Mouse (Mus musculus): ENCODE data around the gene Ipo8. TPM values are rescaled to one million over a fixed set of nuclear protein-coding genes. Genes with fewer than 3 reads are reported as not detected.
A peak's percentile ranks its signal among the peaks of the same experiment; 100 is the strongest.

Ipo8 gene
- polyA plus RNA-seq, 1 experiment from 2014 or later = 28.9 TPM

GRCm38 (mm10) chr6:148761475-148761874 lies 69.8 kb downstream of the Ipo8 start:
- Histone ChIP-seq H3K4me2 (no peak overlapping the region), H3K9ac (no peak overlapping the region), H3K27ac (ENCODE audit: low read depth) (no peak overlapping the region), H3K4me1 (ENCODE audit: insufficient read depth) (no peaks in the 10 kb centered on the region), H3K36me3 (ENCODE audit: insufficient read depth) (no peaks in the 10 kb centered on the region), H3K27me3 (ENCODE audit: insufficient read depth, low read length) (no peaks in the 10 kb centered on the region), H3K9me3 (ENCODE audit: low read depth, low read length) (no peaks in the 10 kb centered on the region), H3K4me3 (ENCODE audit: low read depth, low read length) (no peak overlapping the region)
- no peak for TF ChIP-seq CTCF (IDR thresholded peaks at IDR 0.05; ENCODE audit: low read depth)
- no peak for ATAC-seq (ENCODE audit: insufficient read depth)
- 63% methylated on average over 4 of the region's 4 CpGs for WGBS
- no peak for DNase-seq

GRCm38 (mm10) chr6:148756535-148756934 lies 74.7 kb downstream of the Ipo8 start:
- 87% methylated on average over 1 of the region's 1 CpGs for WGBS
- DNase-seq = no peak

GRCm38 (mm10) chr6:148751400-148751799 lies 79.9 kb downstream of the Ipo8 start:
- DNase-seq (peak; percentile 61), ATAC-seq (ENCODE audit: insufficient read depth) (no peak)
- Histone ChIP-seq H3K36me3 (ENCODE audit: insufficient read depth) (no peaks in the 10 kb centered on the region), H3K9ac (no peak overlapping the region), H3K4me2 (no peak overlapping the region), H3K27me3 (ENCODE audit: insufficient read depth, low read length) (no peaks in the 10 kb centered on the region), H3K4me3 (ENCODE audit: low read depth, low read length) (no peak overlapping the region), H3K9me3 (ENCODE audit: low read depth, low read length) (no peaks in the 10 kb centered on the region), H3K4me1 (ENCODE audit: insufficient read depth) (no peaks in the 10 kb centered on the region), H3K27ac (ENCODE audit: low read depth) (no peak overlapping the region)
- peak; percentile 40 for TF ChIP-seq CTCF (IDR thresholded peaks at IDR 0.05; ENCODE audit: low read depth)
- 71% methylated on average over 2 of the region's 2 CpGs for WGBS

More at GRCm38 (mm10) chr6:148756535-148756934, 74.7 kb downstream of the Ipo8 start:
- H3K9ac ChIP-seq = no peak overlapping the region
- no peak overlapping the region for H3K4me3 ChIP-seq (ENCODE audit: low read depth, low read length)
- no peaks in the 10 kb centered on the region for H3K36me3 ChIP-seq (ENCODE audit: insufficient read depth)
- no peaks in the 10 kb centered on the region for H3K27me3 ChIP-seq (ENCODE audit: insufficient read depth, low read length)
- H3K4me2 ChIP-seq = no peak overlapping the region
- no peaks in the 10 kb centered on the region for H3K4me1 ChIP-seq (ENCODE audit: insufficient read depth)
- H3K27ac ChIP-seq (ENCODE audit: low read depth) = no peak overlapping the region
- no peak for TF ChIP-seq CTCF (IDR thresholded peaks at IDR 0.05; ENCODE audit: low read depth)
- no peak for ATAC-seq (ENCODE audit: insufficient read depth)
- H3K9me3 ChIP-seq (ENCODE audit: low read depth, low read length) = no peaks in the 10 kb centered on the region

- WGBS = 82% methylated on average over 3 of the region's 3 CpGs
- Histone ChIP-seq H3K9me3 (ENCODE audit: low read depth, low read length) (no peaks in the 10 kb centered on the region), H3K4me1 (ENCODE audit: insufficient read depth) (no peaks in the 10 kb centered on the region), H3K27me3 (ENCODE audit: insufficient read depth, low read length) (no peaks in the 10 kb centered on the region), H3K4me3 (ENCODE audit: low read depth, low read length) (no peak overlapping the region), H3K4me2 (no peak overlapping the region), H3K9ac (no peak overlapping the region), H3K27ac (ENCODE audit: low read depth) (no peak overlapping the region), H3K36me3 (ENCODE audit: insufficient read depth) (no peaks in the 10 kb centered on the region)
- no peak for TF ChIP-seq CTCF (IDR thresholded peaks at IDR 0.05; ENCODE audit: low read depth)
- DNase-seq (no peak), ATAC-seq (ENCODE audit: insufficient read depth) (no peak)
Measured at GRCm38 (mm10) chr6:148750183-148750582, 81.1 kb downstream of the Ipo8 start.

- Histone ChIP-seq H3K9me3 (ENCODE audit: low read depth, low read length) (no peaks in the 10 kb centered on the region), H3K27ac (ENCODE audit: low read depth) (peak overlapping the region; percentile 4; the same call in 1 of the 2 replicates), H3K4me3 (ENCODE audit: low read depth, low read length) (no peak overlapping the region), H3K4me2 (no peak overlapping the region), H3K4me1 (ENCODE audit: insufficient read depth) (no peaks in the 10 kb centered on the region), H3K36me3 (ENCODE audit: insufficient read depth) (no peaks in the 10 kb centered on the region), H3K27me3 (ENCODE audit: insufficient read depth, low read length) (no peaks in the 10 kb centered on the region), H3K9ac (no peak overlapping the region)
- TF ChIP-seq CTCF (IDR thresholded peaks at IDR 0.05; ENCODE audit: low read depth) = no peak
- 53% methylated on average over 8 of the region's 8 CpGs for WGBS
- peak; percentile 73 for DNase-seq
- ATAC-seq (ENCODE audit: insufficient read depth) = peak; percentile 47; the same call in 1 of the 2 replicates
Measured at GRCm38 (mm10) chr6:148740521-148741226, 90.6 kb downstream of the Ipo8 start.

GRCm38 (mm10) chr6:148736390-148736789 lies 94.9 kb downstream of the Ipo8 start:
- Histone ChIP-seq H3K27ac (ENCODE audit: low read depth) (no peak overlapping the region), H3K9me3 (ENCODE audit: low read depth, low read length) (no peaks in the 10 kb centered on the region), H3K36me3 (ENCODE audit: insufficient read depth) (no peaks in the 10 kb centered on the region), H3K9ac (no peak overlapping the region), H3K4me2 (no peak overlapping the region), H3K4me3 (ENCODE audit: low read depth, low read length) (no peak overlapping the region), H3K4me1 (ENCODE audit: insufficient read depth) (no peaks in the 10 kb centered on the region), H3K27me3 (ENCODE audit: insufficient read depth, low read length) (no peaks in the 10 kb centered on the region)
- TF ChIP-seq CTCF (IDR thresholded peaks at IDR 0.05; ENCODE audit: low read depth) = no peak
- DNase-seq (no peak), ATAC-seq (ENCODE audit: insufficient read depth) (no peak)
- 84% methylated on average over 1 of the region's 1 CpGs for WGBS

GRCm38 (mm10) chr6:148734012-148734411 lies 97.3 kb downstream of the Ipo8 start:
- no peak for TF ChIP-seq CTCF (IDR thresholded peaks at IDR 0.05; ENCODE audit: low read depth)
- Histone ChIP-seq H3K4me3 (ENCODE audit: low read depth, low read length) (no peak overlapping the region), H3K36me3 (ENCODE audit: insufficient read depth) (no peaks in the 10 kb centered on the region), H3K9me3 (ENCODE audit: low read depth, low read length) (no peaks in the 10 kb centered on the region), H3K27me3 (ENCODE audit: insufficient read depth, low read length) (no peaks in the 10 kb centered on the region), H3K27ac (ENCODE audit: low read depth) (no peak overlapping the region), H3K4me1 (ENCODE audit: insufficient read depth) (no peaks in the 10 kb centered on the region), H3K9ac (no peak overlapping the region), H3K4me2 (no peak overlapping the region)
- WGBS = 88% methylated on average over 20 of the region's 20 CpGs
- ATAC-seq (ENCODE audit: insufficient read depth) (no peak), DNase-seq (no peak)
